In the genomic region with DNA sequence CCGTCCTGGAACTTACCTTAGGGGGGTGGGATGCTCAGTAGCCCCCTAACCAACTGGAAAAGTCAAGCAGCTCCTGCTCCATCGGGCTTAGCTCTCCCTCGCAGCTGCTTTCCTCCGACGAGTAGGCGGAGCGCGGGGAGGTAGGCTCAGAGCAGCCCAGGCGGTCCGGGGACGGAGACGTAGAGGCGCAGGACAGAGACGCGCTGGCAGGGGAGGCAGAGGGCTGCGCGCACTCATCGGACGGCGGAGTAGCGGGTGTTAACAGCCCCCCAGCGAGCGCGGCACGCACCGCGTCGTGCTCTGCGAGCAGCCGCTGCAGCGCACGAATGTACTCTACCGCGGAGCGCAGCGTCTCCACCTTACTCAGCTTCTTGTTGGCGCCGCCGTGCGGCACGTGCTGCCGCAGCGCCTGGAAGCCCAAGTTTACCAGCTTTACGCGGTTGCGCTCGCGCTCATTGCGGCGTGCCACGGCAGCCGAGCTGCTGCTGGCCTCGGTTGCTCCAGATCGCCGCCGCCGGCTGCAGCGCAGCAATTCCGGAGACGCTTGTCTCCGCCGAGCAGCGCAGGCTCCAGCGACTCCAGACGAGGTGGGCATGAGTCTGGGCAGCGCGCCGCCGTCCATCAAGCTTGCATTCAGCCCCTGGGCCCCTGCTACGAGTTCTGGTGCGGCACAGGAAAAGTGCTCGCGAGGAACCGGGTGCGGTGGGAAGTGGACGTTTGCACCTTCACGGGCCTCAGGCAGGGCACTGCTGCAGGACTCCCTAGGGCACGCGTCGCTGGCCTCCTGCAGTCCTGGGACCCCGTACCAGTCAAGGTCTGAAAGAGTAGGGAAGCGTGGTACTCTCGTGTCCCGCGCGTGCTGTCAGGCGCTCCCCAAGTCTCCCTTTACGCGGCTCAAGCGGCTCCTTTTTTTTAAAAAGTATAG, we compare ENCODE assay signal across 8 mouse cellular contexts. TPM values are rescaled to one million over a fixed set of nuclear protein-coding genes. Genes with fewer than 3 reads are reported as not detected.
A peak's percentile ranks its signal among the peaks of the same experiment; 100 is the strongest.
DNase-seq lines count a peak whose midpoint lies in the region; ATAC-seq and TF ChIP-seq lines count a peak whose summit lies in the region.

No protein-coding gene starts in this region.

- H3K4me1 ChIP-seq in forebrain, embryonic 15.5 days, result peaks cover 27% of the 10 kb centered on the region
- H3K4me1 ChIP-seq in hindbrain, postnatal 0 days (ENCODE audit: insufficient read depth, low read length), result no peaks in the 10 kb centered on the region; the same call in 1 of the 2 replicates

- peak; percentile 47; the same call in 1 of the 2 replicates for TF ChIP-seq CTCF in hindbrain, postnatal 0 days (IDR thresholded peaks at IDR 0.05; ENCODE audit: low read depth)

- H3K27me3 ChIP-seq in forebrain, embryonic 15.5 days, result peaks cover 72% of the 10 kb centered on the region
- H3K27me3 ChIP-seq in hindbrain, postnatal 0 days (ENCODE audit: insufficient read depth, low read length), result peaks cover 46% of the 10 kb centered on the region

- H3K9ac ChIP-seq in forebrain, embryonic 15.5 days (replicated peaks), result peak overlapping the region; percentile 33
- H3K9ac ChIP-seq in hindbrain, postnatal 0 days (replicated peaks; ENCODE audit: low read length), result peak overlapping the region; percentile 13; the same call in 1 of the 2 replicates

- WGBS in forebrain, embryonic 15.5 days, result under 1% methylated on average over 89 of the region's 90 CpGs
- under 1% methylated on average over 90 of the region's 90 CpGs for WGBS in hindbrain, postnatal 0 days

- peak; percentile 68 for DNase-seq in ES-CJ7 (ENCODE audit: low read depth, low spot score)
- peak; percentile 63 for DNase-seq in adrenal gland, postnatal 14 days
- peak; percentile 86 for DNase-seq in hindbrain, postnatal 0 days (ENCODE audit: low spot score)
- DNase-seq in left cerebral cortex, postnatal 4 days, result peak; percentile 56
- DNase-seq in right cerebral cortex, postnatal 36 days (ENCODE audit: low spot score in 2 of 2), result peak; percentile 43 to 59
- DNase-seq in B cell, adult 2 months, result no peak

- intact Hi-C loops in left cerebral cortex, postnatal 4 days (cut with DNase I), result no loop called here

- H3K4me3 ChIP-seq in forebrain, embryonic 15.5 days, result peak overlapping the region; percentile 51
- H3K4me3 ChIP-seq in hindbrain, postnatal 0 days (ENCODE audit: low read length), result peak overlapping the region; percentile 44

- no peaks in the 10 kb centered on the region for H3K9me3 ChIP-seq in forebrain, embryonic 15.5 days
- no peaks in the 10 kb centered on the region for H3K9me3 ChIP-seq in hindbrain, postnatal 0 days (ENCODE audit: low read length)

- peak; percentile 88 for ATAC-seq in forebrain, embryonic 15.5 days (replicated peaks)
- ATAC-seq in hindbrain, postnatal 0 days, result peak; percentile 67
- peak; percentile 42 for ATAC-seq in megakaryocyte-erythroid progenitor cell, adult 5-6 weeks (replicated peaks; ENCODE audit: low FRiP score, low TSS enrichment, poor library complexity, severe bottlenecking)

- no peak overlapping the region for H3K27ac ChIP-seq in forebrain, embryonic 15.5 days (replicated peaks)
- no peak overlapping the region for H3K27ac ChIP-seq in hindbrain, postnatal 0 days

- H3K36me3 ChIP-seq in forebrain, embryonic 15.5 days, result no peaks in the 10 kb centered on the region
- no peaks in the 10 kb centered on the region for H3K36me3 ChIP-seq in hindbrain, postnatal 0 days (ENCODE audit: insufficient read depth, low read length)

- H3K4me2 ChIP-seq in forebrain, embryonic 15.5 days (replicated peaks), result peak overlapping the region; percentile 96
- H3K4me2 ChIP-seq in hindbrain, postnatal 0 days (ENCODE audit: low read depth, low read length), result peak overlapping the region; percentile 83

RNA-seq across cellular contexts. Expression of a gene that starts 0.9 kb away (rescaled TPM):
- 0.45 TPM in 1 of 2 replicates, not detected in the other for total RNA-seq in adrenal gland, postnatal 14 days (2021)
- 0.27 and 0.46 TPM in 2 replicates for polyA plus RNA-seq in forebrain, embryonic 15.5 days (2015; fragmentation: Nextera tagmentation; extraction: Ambion mirVana)
- 2.9 TPM in 1 of 2 replicates, not detected in the other for total RNA-seq in hindbrain, postnatal 0 days (2014; rRNA removed)
- polyA plus RNA-seq in hindbrain, postnatal 0 days (2015; fragmentation: Nextera tagmentation; extraction: Ambion mirVana), result 0.69 and 1.1 TPM in 2 replicates
- under 1 TPM; 0.50 to 0.62 TPM for total RNA-seq in left cerebral cortex, postnatal 4 days (2021)
- total RNA-seq in megakaryocyte-erythroid progenitor cell, adult 5-6 weeks (2014; fragmentation: Nextera tagmentation), result not detected in 2 replicates
- total RNA-seq in megakaryocyte-erythroid progenitor cell, adult 5-6 weeks (2017), result 0.99 TPM in 1 of 2 replicates, not detected in the other

RNA-seq across cellular contexts. Expression of a gene that starts 36.7 kb away (rescaled TPM):
- total RNA-seq in adrenal gland, postnatal 14 days (2021), result 2.0 and 8.6 TPM in 2 replicates
- polyA plus RNA-seq in forebrain, embryonic 15.5 days (2015; fragmentation: Nextera tagmentation; extraction: Ambion mirVana), result 0.33 and 0.64 TPM in 2 replicates
- 0.16 and 0.29 TPM in 2 replicates for total RNA-seq in hindbrain, postnatal 0 days (2014; rRNA removed)
- polyA plus RNA-seq in hindbrain, postnatal 0 days (2015; fragmentation: Nextera tagmentation; extraction: Ambion mirVana), result 0.40 and 0.71 TPM in 2 replicates
- total RNA-seq in left cerebral cortex, postnatal 4 days (2021), result not detected
- total RNA-seq in megakaryocyte-erythroid progenitor cell, adult 5-6 weeks (2014; fragmentation: Nextera tagmentation), result 163 and 191 TPM in 2 replicates
- 94.2 and 132 TPM in 2 replicates for total RNA-seq in megakaryocyte-erythroid progenitor cell, adult 5-6 weeks (2017)

RNA-seq across cellular contexts. Expression of a gene that starts 37.2 kb away (rescaled TPM):
- total RNA-seq in adrenal gland, postnatal 14 days (2021), result 485 and 500 TPM in 2 replicates
- 4.2 and 4.9 TPM in 2 replicates for polyA plus RNA-seq in forebrain, embryonic 15.5 days (2015; fragmentation: Nextera tagmentation; extraction: Ambion mirVana)
- 12.0 and 13.9 TPM in 2 replicates for total RNA-seq in hindbrain, postnatal 0 days (2014; rRNA removed)
- 11.8 and 13.3 TPM in 2 replicates for polyA plus RNA-seq in hindbrain, postnatal 0 days (2015; fragmentation: Nextera tagmentation; extraction: Ambion mirVana)
- 1 to 10 TPM; 1.2 to 1.7 TPM for total RNA-seq in left cerebral cortex, postnatal 4 days (2021)
- total RNA-seq in megakaryocyte-erythroid progenitor cell, adult 5-6 weeks (2014; fragmentation: Nextera tagmentation), result not detected in 2 replicates
- total RNA-seq in megakaryocyte-erythroid progenitor cell, adult 5-6 weeks (2017), result not detected in 2 replicates

Comparison
In these comparisons a context has a peak if more than half of its experiments do, and no peak if none do; other contexts are left out.
1. DNase-seq: peak in ES-CJ7 (single experiment), adrenal gland, postnatal 14 days (single experiment), hindbrain, postnatal 0 days (single experiment), left cerebral cortex, postnatal 4 days (single experiment) and right cerebral cortex, postnatal 36 days (2 of 2); none in B cell, adult 2 months (0 of 2).
2. RNA of a gene that starts 37.2 kb away (total RNA-seq): 485 to 500 TPM in adrenal gland, postnatal 14 days; 12.0 to 13.9 TPM in hindbrain, postnatal 0 days, 1.2 to 1.7 TPM in left cerebral cortex, postnatal 4 days and not detected in megakaryocyte-erythroid progenitor cell, adult 5-6 weeks; every median in the first group is over 10 times any median in the second.
3. Peak in every context shown above with its lines, with median percentiles within 50 percentile points of each other: ATAC-seq.